Mouse (Mus musculus) stomach, postnatal 0 days (tissue): ENCODE data around the gene Gm20532.

ENCODE experiments used
- CTCF ChIP-seq: IDR thresholded peaks from 2 replicates; pipeline ENCODE4 v1.5.1; 2016; ENCODE audit warnings: antibody characterized with exemption, low read depth, mild to moderate bottlenecking, moderate library complexity
- EP300 ChIP-seq: optimal IDR thresholded peaks from 2 replicates; pipeline ENCODE3; 2016; ENCODE audit warnings: antibody characterized with exemption

GRCm38 (mm10) chr2:26606579-26606978 lies 20.1 kb downstream of the Gm20532 start:
- TF ChIP-seq CTCF, result no peak
- no peak for TF ChIP-seq EP300
